Mouse (Mus musculus): Measurements from ENCODE around the gene Kansl2. TPM values are rescaled to one million over a fixed set of nuclear protein-coding genes. Genes with fewer than 3 reads are reported as not detected.

Gene Kansl2
- polyA plus RNA-seq (2014; fragmentation: Nextera tagmentation; extraction: Ambion mirVana) = 99.5 and 100 TPM in 2 replicates

GRCm38 (mm10) chr15:98533881-98534627 lies at the start of gene Kansl2:
Kansl2 (minus strand) TSS chr15:98534264.
- H3K27ac ChIP-seq = peak within 1 kb of the TSS; percentile 100
- H3K4me3 ChIP-seq (replicated peaks; ENCODE audit: low read length) = peak within 1 kb of the TSS; percentile 90
- ATAC-seq (ENCODE audit: low FRiP score) = peak; percentile 100
- H3K36me3 ChIP-seq (replicated peaks; ENCODE audit: control insufficient read depth, insufficient read depth) = peaks cover 36% of the 10 kb centered on the region
- under 1% methylated on average over 69 of the region's 70 CpGs for WGBS
- H3K27me3 ChIP-seq (ENCODE audit: control insufficient read depth, insufficient read depth, low read length) = no peaks in the 10 kb centered on the region
- peak within 1 kb of the TSS; percentile 88 for H3K9ac ChIP-seq
- DNase-seq (ENCODE audit: low spot score) = peak; percentile 98
- peaks cover 14% of the 10 kb centered on the region for H3K4me1 ChIP-seq (replicated peaks; ENCODE audit: control insufficient read depth, insufficient read depth, low read length)
- H3K9me3 ChIP-seq (ENCODE audit: control insufficient read depth, low read length) = no peaks in the 10 kb centered on the region
- peak within 1 kb of the TSS; percentile 94 for H3K4me2 ChIP-seq (replicated peaks)

DNA sequence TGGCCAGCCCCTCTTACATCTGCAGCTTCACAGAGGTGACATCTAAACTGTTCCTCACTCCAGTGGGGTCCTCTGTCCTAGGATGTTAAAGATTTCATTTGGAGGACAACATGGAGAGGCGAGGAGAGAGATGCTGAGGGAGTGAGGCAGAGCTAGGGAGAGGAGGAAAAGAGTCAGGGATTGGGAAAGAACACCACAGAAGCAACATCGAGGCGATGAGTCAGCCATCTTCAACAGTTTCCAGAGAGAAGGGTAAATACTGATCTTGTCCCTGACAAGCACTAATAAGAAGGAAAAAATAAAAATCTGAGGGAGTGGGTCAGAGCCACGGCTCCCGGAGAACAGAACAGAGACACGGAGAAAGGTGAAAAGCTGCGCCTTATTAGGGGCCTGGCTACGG lies 48.9 kb upstream of the Kansl2 start:
- no peak overlapping the region for H3K9ac ChIP-seq
- no peaks in the 10 kb centered on the region for H3K9me3 ChIP-seq (ENCODE audit: control insufficient read depth, low read length)
- ATAC-seq (ENCODE audit: low FRiP score) (no peak), DNase-seq (ENCODE audit: low spot score) (no peak)
- 82% methylated on average over 8 of the region's 8 CpGs for WGBS
- no peak overlapping the region for H3K4me2 ChIP-seq (replicated peaks)
- no peaks in the 10 kb centered on the region for H3K4me1 ChIP-seq (replicated peaks; ENCODE audit: control insufficient read depth, insufficient read depth, low read length)
- no peak overlapping the region for H3K4me3 ChIP-seq (replicated peaks; ENCODE audit: low read length)
- H3K27ac ChIP-seq = no peak overlapping the region
- 0 out of 2 replicates have a peak, but pooled peaks cover 2% of the 10 kb centered on the region for H3K36me3 ChIP-seq (replicated peaks; ENCODE audit: control insufficient read depth, insufficient read depth)
- no peaks in the 10 kb centered on the region for H3K27me3 ChIP-seq (ENCODE audit: control insufficient read depth, insufficient read depth, low read length)

DNA sequence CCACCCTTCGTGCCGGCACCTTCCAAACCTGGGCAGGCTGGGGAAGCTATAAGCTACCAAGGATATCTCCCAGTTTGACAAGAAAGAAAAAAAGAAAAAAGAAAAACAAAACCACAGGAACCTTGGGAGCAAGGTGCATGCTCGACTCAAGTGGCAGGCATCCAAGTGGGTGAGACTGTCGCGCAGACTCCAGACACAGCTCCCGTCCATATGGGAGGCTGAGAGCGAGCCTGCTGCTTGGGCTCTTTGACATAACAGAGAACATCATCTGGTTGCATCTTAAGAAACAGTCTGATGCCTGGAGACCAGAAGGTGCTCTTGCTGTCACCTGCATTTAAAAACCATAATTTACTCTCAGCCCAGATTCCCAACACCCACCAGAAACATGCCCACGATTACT lies 48.3 kb upstream of the Kansl2 start:
- Histone ChIP-seq H3K4me2 (replicated peaks) (no peak overlapping the region), H3K36me3 (replicated peaks; ENCODE audit: control insufficient read depth, insufficient read depth) (no peaks in the 10 kb centered on the region), H3K4me3 (replicated peaks; ENCODE audit: low read length) (no peak overlapping the region), H3K4me1 (replicated peaks; ENCODE audit: control insufficient read depth, insufficient read depth, low read length) (no peaks in the 10 kb centered on the region), H3K27ac (no peak overlapping the region), H3K9ac (no peak overlapping the region), H3K9me3 (ENCODE audit: control insufficient read depth, low read length) (no peaks in the 10 kb centered on the region), H3K27me3 (ENCODE audit: control insufficient read depth, insufficient read depth, low read length) (no peaks in the 10 kb centered on the region)
- WGBS = 89% methylated on average over 8 of the region's 8 CpGs
- DNase-seq (ENCODE audit: low spot score) (no peak), ATAC-seq (ENCODE audit: low FRiP score) (no peak)

GRCm38 (mm10) chr15:98579795-98580464 lies 45.9 kb upstream of the Kansl2 start:
- no peaks in the 10 kb centered on the region for H3K4me1 ChIP-seq (replicated peaks; ENCODE audit: control insufficient read depth, insufficient read depth, low read length)
- DNase-seq (ENCODE audit: low spot score) (peak; percentile 88), ATAC-seq (ENCODE audit: low FRiP score) (peak; percentile 64; the same call in 1 of the 2 replicates)
- whole genome bisulfite sequencing = 60% methylated on average over 4 of the region's 5 CpGs
- H3K9ac ChIP-seq = no peak overlapping the region
- H3K27me3 ChIP-seq (ENCODE audit: control insufficient read depth, insufficient read depth, low read length) = no peaks in the 10 kb centered on the region
- H3K4me3 ChIP-seq (replicated peaks; ENCODE audit: low read length) = no peak overlapping the region
- H3K27ac ChIP-seq = no peak overlapping the region
- no peaks in the 10 kb centered on the region for H3K36me3 ChIP-seq (replicated peaks; ENCODE audit: control insufficient read depth, insufficient read depth)
- no peak overlapping the region for H3K4me2 ChIP-seq (replicated peaks)
- H3K9me3 ChIP-seq (ENCODE audit: control insufficient read depth, low read length) = no peaks in the 10 kb centered on the region

- Histone ChIP-seq H3K9me3 (ENCODE audit: control insufficient read depth, low read length) (no peaks in the 10 kb centered on the region), H3K4me1 (replicated peaks; ENCODE audit: control insufficient read depth, insufficient read depth, low read length) (no peaks in the 10 kb centered on the region), H3K36me3 (replicated peaks; ENCODE audit: control insufficient read depth, insufficient read depth) (no peaks in the 10 kb centered on the region), H3K4me2 (replicated peaks) (no peak overlapping the region), H3K27me3 (ENCODE audit: control insufficient read depth, insufficient read depth, low read length) (no peaks in the 10 kb centered on the region), H3K4me3 (replicated peaks; ENCODE audit: low read length) (no peak overlapping the region), H3K27ac (no peak overlapping the region), H3K9ac (no peak overlapping the region)
- WGBS = 67% methylated on average over 2 of the region's 2 CpGs
- no peak for DNase-seq (ENCODE audit: low spot score)
- no peak for ATAC-seq (ENCODE audit: low FRiP score)
Measured at GRCm38 (mm10) chr15:98579310-98579709, 45.2 kb upstream of the Kansl2 start.

DNA sequence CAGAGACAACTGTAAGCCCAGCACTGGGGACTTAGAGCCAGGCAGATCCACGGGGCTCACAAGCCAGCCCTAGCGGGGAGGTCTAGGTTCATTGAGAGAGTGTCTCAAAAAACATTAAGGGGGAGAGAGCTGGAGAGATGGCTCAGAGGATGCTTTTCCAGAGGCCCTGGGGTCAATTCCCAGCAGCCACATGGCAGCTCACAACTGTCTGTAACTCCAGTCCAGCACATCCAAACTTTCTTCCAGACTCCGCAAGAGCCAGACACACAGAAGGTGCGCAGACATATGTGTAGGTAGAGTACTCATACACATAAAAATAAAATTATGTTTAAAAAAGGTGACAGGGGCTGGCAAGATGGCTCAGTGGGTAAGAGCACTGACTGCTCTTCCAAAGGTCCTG lies 39.2 kb upstream of the Kansl2 start:
- ATAC-seq (ENCODE audit: low FRiP score) (no peak), DNase-seq (ENCODE audit: low spot score) (no peak)
- H3K9me3 ChIP-seq (ENCODE audit: control insufficient read depth, low read length) = no peaks in the 10 kb centered on the region
- peaks cover 9% of the 10 kb centered on the region for H3K4me1 ChIP-seq (replicated peaks; ENCODE audit: control insufficient read depth, insufficient read depth, low read length)
- no peak overlapping the region for H3K4me2 ChIP-seq (replicated peaks)
- WGBS = 77% methylated on average over 4 of the region's 4 CpGs
- no peak overlapping the region for H3K9ac ChIP-seq
- no peak overlapping the region for H3K27ac ChIP-seq
- H3K36me3 ChIP-seq (replicated peaks; ENCODE audit: control insufficient read depth, insufficient read depth) = no peaks in the 10 kb centered on the region
- H3K4me3 ChIP-seq (replicated peaks; ENCODE audit: low read length) = no peak overlapping the region
- H3K27me3 ChIP-seq (ENCODE audit: control insufficient read depth, insufficient read depth, low read length) = no peaks in the 10 kb centered on the region

DNA sequence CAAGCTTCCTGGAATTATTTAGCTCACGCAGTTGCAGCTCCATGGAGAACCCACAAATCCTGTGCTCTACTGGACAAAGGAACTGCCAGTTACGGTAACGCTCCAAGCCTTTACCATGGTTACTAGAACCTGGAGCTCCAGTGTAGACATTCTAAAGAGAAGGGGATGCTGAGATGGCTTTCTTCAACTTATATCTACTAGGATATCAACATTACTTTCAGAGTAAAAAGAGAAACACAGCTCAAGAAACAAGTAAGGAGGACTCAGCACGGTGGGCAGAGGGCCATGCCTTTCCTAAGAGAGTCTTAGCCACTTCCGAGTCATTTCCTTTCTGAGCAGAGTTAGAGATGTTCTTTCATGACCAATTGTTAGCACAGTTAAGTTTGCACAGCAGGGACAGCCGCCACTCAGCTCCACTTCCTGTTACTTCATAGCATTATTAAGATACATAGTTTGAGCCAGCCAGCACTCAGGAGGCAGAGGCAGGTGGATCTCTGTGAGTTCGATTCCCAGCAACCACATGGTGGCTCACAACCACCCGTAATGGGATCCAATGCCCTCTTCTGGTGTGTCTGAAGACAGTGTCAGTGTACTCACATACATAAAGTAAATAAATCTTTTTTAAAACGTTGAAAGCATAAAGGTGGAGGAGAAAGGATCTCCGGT lies 36.9 kb upstream of the Kansl2 start, which contains the start of the genes Ccnt1 and 4930415O20Rik:
Gene Ccnt1 (minus strand): TSS at position 51 of the 666 bp plus-strand sequence.
Gene 4930415O20Rik (plus strand): TSS at position 132 of the 666 bp plus-strand sequence.
- ATAC-seq (ENCODE audit: low FRiP score) (no peak), DNase-seq (ENCODE audit: low spot score) (no peak)
- Histone ChIP-seq H3K9ac (no peak within 1 kb of the TSS), H3K27ac (no peak within 1 kb of the TSS), H3K4me2 (replicated peaks) (no peak within 1 kb of the TSS), H3K4me3 (replicated peaks; ENCODE audit: low read length) (no peak within 1 kb of the TSS), H3K9me3 (ENCODE audit: control insufficient read depth, low read length) (no peaks in the 10 kb centered on the region), H3K36me3 (replicated peaks; ENCODE audit: control insufficient read depth, insufficient read depth) (no peaks in the 10 kb centered on the region), H3K27me3 (ENCODE audit: control insufficient read depth, insufficient read depth, low read length) (no peaks in the 10 kb centered on the region), H3K4me1 (replicated peaks; ENCODE audit: control insufficient read depth, insufficient read depth, low read length) (peaks cover 18% of the 10 kb centered on the region)
- 82% methylated on average over 10 of the region's 10 CpGs for WGBS

GRCm38 (mm10) chr15:98569795-98570365 lies 35.8 kb upstream of the Kansl2 start:
- Histone ChIP-seq H3K4me2 (replicated peaks) (no peak overlapping the region), H3K4me1 (replicated peaks; ENCODE audit: control insufficient read depth, insufficient read depth, low read length) (peaks cover 29% of the 10 kb centered on the region), H3K9ac (no peak overlapping the region), H3K27ac (no peak overlapping the region), H3K36me3 (replicated peaks; ENCODE audit: control insufficient read depth, insufficient read depth) (peaks cover 3% of the 10 kb centered on the region; the same call in 1 of the 2 replicates), H3K9me3 (ENCODE audit: control insufficient read depth, low read length) (no peaks in the 10 kb centered on the region), H3K4me3 (replicated peaks; ENCODE audit: low read length) (no peak overlapping the region), H3K27me3 (ENCODE audit: control insufficient read depth, insufficient read depth, low read length) (no peaks in the 10 kb centered on the region)
- no peak for ATAC-seq (ENCODE audit: low FRiP score)
- no peak for DNase-seq (ENCODE audit: low spot score)
- WGBS = 84% methylated on average over 4 of the region's 4 CpGs

DNA sequence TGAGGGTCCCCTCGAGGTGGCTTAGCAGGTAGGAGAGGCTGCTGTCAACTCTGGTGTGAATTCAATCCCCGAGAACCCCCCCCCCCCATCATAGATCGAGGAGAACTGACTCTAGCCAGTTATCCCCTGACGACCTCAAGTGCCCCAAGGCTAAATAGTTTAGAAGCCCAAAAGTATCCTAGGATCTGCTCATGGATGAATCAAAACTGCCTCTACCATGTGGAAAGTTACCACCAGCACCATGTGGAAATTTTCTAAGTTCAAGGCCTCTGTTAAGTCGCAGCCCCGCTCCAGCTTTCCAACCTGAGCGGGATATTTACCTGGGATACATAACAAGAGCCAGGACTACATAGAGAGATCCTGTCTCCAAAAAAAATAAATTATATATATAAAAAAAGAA lies 35.2 kb upstream of the Kansl2 start:
- Histone ChIP-seq H3K9ac (peak overlapping the region; percentile 73), H3K9me3 (ENCODE audit: control insufficient read depth, low read length) (no peaks in the 10 kb centered on the region), H3K36me3 (replicated peaks; ENCODE audit: control insufficient read depth, insufficient read depth) (peaks cover 8% of the 10 kb centered on the region), H3K27ac (no peak overlapping the region), H3K4me3 (replicated peaks; ENCODE audit: low read length) (peak overlapping the region; percentile 59; the same call in 1 of the 2 replicates), H3K4me1 (replicated peaks; ENCODE audit: control insufficient read depth, insufficient read depth, low read length) (peaks cover 30% of the 10 kb centered on the region), H3K27me3 (ENCODE audit: control insufficient read depth, insufficient read depth, low read length) (no peaks in the 10 kb centered on the region), H3K4me2 (replicated peaks) (peak overlapping the region; percentile 63)
- no peak for DNase-seq (ENCODE audit: low spot score)
- 68% methylated on average over 7 of the region's 7 CpGs for WGBS
- ATAC-seq (ENCODE audit: low FRiP score) = no peak

Data from hindbrain, embryonic 14.5 days (tissue).